Mouse (Mus musculus): ENCODE data around the gene Slc35g1. TPM values are rescaled to one million over a fixed set of nuclear protein-coding genes. Genes with fewer than 3 reads are reported as not detected.

The Slc35g1 gene
- polyA plus RNA-seq, 1 experiment: 2.2 TPM

DNA sequence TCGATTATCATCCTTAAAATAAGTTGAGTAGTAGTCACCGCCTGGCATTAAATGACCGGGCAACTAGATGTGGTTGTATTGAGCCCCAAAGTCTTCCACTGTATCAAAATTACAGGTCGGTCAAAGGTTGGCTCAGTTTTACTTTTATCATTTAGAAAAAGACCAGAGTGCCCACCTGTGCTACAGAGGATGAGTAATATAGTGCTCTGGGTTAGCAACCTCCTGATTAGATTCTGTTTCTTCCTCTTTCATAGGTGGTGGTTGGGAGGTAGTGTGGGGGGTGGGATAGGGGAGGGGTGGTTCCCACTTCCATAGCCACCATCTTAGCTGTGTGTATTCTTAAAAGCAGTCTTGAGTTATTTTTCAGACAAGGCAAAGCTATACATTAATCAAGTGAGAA, 7.9 kb upstream of the Slc35g1 start:
- WGBS: 87% methylated on average over 4 of the region's 4 CpGs
- no peak overlapping the region for H3K4me3 ChIP-seq (ENCODE audit: extremely low read depth, insufficient read depth, insufficient read length)
- DNase-seq (ENCODE audit: low read depth in 1 of 2, low spot score in 2 of 2): no peak
- peaks cover 2% of the 10 kb centered on the region; the same call in 1 of the 2 replicates for H3K4me1 ChIP-seq (ENCODE audit: control insufficient read depth, insufficient read depth, insufficient read length)
- no peaks in the 10 kb centered on the region for H3K27me3 ChIP-seq (ENCODE audit: control insufficient read depth, insufficient read depth, low read length)
- no peaks in the 10 kb centered on the region for H3K36me3 ChIP-seq (ENCODE audit: control insufficient read depth, insufficient read depth, low read length)
- H3K27ac ChIP-seq (ENCODE audit: insufficient read depth, low read length): no peak overlapping the region
- no peak for TF ChIP-seq POLR2A (IDR thresholded peaks at IDR 0.05; ENCODE audit: low read depth, low read length)
- TF ChIP-seq CTCF (IDR thresholded peaks at IDR 0.05; ENCODE audit: extremely low read depth, insufficient read depth, insufficient read length, insufficient replicate concordance): no peak

DNA sequence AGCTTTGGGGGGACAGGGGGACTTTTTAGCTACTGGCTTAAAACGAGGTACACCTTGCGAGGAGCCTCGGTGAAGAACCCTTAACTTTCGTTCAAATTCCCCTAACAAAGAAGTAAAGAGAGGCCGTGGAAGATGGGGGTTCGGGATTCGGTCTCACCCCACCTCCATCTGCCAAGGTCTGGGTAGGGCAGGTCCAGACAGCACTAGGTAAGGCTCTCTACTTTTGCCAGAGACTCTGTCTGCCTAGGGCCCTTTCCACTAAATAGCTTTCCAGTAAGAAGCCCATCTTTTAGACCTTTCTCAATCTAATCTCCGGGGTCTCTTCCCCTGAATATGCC, 822 bp downstream of the Slc35g1 start:
- H3K4me3 ChIP-seq (ENCODE audit: extremely low read depth, insufficient read depth, insufficient read length): peak overlapping the region; percentile 79; the same call in 1 of the 2 replicates
- WGBS: 59% methylated on average over 8 of the region's 8 CpGs
- no peak for DNase-seq (ENCODE audit: low read depth in 1 of 2, low spot score in 2 of 2)
- H3K4me1 ChIP-seq (ENCODE audit: control insufficient read depth, insufficient read depth, insufficient read length): peaks cover 2% of the 10 kb centered on the region; the same call in 1 of the 2 replicates
- no peak for TF ChIP-seq POLR2A (IDR thresholded peaks at IDR 0.05; ENCODE audit: low read depth, low read length)
- no peak for TF ChIP-seq CTCF (IDR thresholded peaks at IDR 0.05; ENCODE audit: extremely low read depth, insufficient read depth, insufficient read length, insufficient replicate concordance)
- H3K36me3 ChIP-seq (ENCODE audit: control insufficient read depth, insufficient read depth, low read length): no peaks in the 10 kb centered on the region
- H3K27ac ChIP-seq (ENCODE audit: insufficient read depth, low read length): no peak overlapping the region
- no peaks in the 10 kb centered on the region for H3K27me3 ChIP-seq (ENCODE audit: control insufficient read depth, insufficient read depth, low read length)

DNA sequence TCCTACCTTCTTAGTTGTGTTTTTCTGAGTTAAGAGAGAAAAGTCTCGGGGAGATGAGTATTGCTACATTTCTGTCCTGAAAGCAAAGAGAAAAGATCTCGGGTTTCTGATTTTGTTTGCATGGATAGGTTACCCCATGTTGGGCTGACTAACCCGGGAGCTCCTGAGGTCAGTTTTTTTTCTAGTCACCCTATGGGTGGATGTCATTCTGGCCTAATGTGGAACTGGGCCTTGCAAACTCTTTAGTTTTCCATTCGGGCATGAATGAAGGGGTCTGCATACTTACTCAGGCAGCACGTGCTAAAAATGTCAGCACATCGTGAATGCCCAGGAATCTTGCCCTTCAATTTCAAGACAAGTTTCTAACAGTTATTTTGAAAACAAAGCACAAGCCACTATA, 1.2 kb downstream of the Slc35g1 start:
- H3K27ac ChIP-seq (ENCODE audit: insufficient read depth, low read length): no peak overlapping the region
- TF ChIP-seq POLR2A (IDR thresholded peaks at IDR 0.05; ENCODE audit: low read depth, low read length): no peak
- TF ChIP-seq CTCF (IDR thresholded peaks at IDR 0.05; ENCODE audit: extremely low read depth, insufficient read depth, insufficient read length, insufficient replicate concordance): no peak
- H3K27me3 ChIP-seq (ENCODE audit: control insufficient read depth, insufficient read depth, low read length): no peaks in the 10 kb centered on the region
- no peaks in the 10 kb centered on the region for H3K36me3 ChIP-seq (ENCODE audit: control insufficient read depth, insufficient read depth, low read length)
- H3K4me1 ChIP-seq (ENCODE audit: control insufficient read depth, insufficient read depth, insufficient read length): peaks cover 2% of the 10 kb centered on the region; the same call in 1 of the 2 replicates
- WGBS: 67% methylated on average over 6 of the region's 6 CpGs
- no peak for DNase-seq (ENCODE audit: low read depth in 1 of 2, low spot score in 2 of 2)
- no peak overlapping the region for H3K4me3 ChIP-seq (ENCODE audit: extremely low read depth, insufficient read depth, insufficient read length)

DNA sequence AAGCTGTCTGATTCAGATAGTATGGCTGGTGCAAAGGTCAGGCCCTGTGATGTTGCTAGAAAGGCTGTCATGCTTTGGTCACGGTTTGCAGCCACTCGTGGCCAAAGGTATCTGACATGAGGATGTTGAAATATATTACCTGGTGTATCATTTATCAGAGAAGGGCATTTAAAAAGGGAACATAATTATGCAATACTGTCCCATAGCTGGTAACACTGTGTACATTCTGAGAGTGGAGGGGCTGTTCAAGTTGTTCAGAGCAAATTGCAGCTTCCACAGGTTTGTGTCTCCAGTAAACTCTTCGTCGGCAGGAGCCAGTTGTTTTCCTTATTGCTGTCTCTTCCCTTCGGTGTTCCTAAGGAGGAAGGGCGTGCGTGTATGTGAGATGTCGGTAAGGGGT, 3.2 kb downstream of the Slc35g1 start:
- Histone ChIP-seq H3K27ac (ENCODE audit: insufficient read depth, low read length) (no peak overlapping the region), H3K4me1 (ENCODE audit: control insufficient read depth, insufficient read depth, insufficient read length) (peaks cover 2% of the 10 kb centered on the region; the same call in 1 of the 2 replicates), H3K4me3 (ENCODE audit: extremely low read depth, insufficient read depth, insufficient read length) (no peak overlapping the region), H3K36me3 (ENCODE audit: control insufficient read depth, insufficient read depth, low read length) (no peaks in the 10 kb centered on the region), H3K27me3 (ENCODE audit: control insufficient read depth, insufficient read depth, low read length) (no peaks in the 10 kb centered on the region)
- TF ChIP-seq POLR2A (IDR thresholded peaks at IDR 0.05; ENCODE audit: low read depth, low read length) (no peak), CTCF (IDR thresholded peaks at IDR 0.05; ENCODE audit: extremely low read depth, insufficient read depth, insufficient read length, insufficient replicate concordance) (no peak)
- DNase-seq (ENCODE audit: low read depth in 1 of 2, low spot score in 2 of 2): no peak
- WGBS: 91% methylated on average over 8 of the region's 8 CpGs

DNA sequence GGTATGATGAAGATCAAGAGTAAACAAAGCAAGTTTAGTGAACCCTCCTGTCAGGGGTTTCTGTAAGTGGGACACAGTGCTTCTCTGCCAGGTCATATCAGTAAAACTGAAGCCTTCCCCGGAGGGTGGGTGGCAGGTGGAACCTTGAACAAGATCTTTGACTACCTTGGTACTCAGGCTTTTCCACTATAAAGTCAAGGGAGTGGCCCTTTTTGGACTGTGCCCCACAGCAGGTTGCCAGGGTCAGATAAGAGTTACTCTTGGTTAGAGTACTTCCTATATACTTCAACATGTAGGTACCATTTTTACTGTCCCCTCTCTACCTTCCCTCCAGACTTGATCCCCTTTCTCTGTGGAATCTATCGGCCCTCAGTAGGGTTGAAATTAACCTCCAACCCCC, 5.1 kb downstream of the Slc35g1 start:
- TF ChIP-seq POLR2A (IDR thresholded peaks at IDR 0.05; ENCODE audit: low read depth, low read length) (no peak), CTCF (IDR thresholded peaks at IDR 0.05; ENCODE audit: extremely low read depth, insufficient read depth, insufficient read length, insufficient replicate concordance) (no peak)
- H3K4me3 ChIP-seq (ENCODE audit: extremely low read depth, insufficient read depth, insufficient read length): no peak overlapping the region
- no peak for DNase-seq (ENCODE audit: low read depth in 1 of 2, low spot score in 2 of 2)
- H3K36me3 ChIP-seq (ENCODE audit: control insufficient read depth, insufficient read depth, low read length): no peaks in the 10 kb centered on the region
- 70% methylated on average over 2 of the region's 2 CpGs for WGBS
- H3K27me3 ChIP-seq (ENCODE audit: control insufficient read depth, insufficient read depth, low read length): no peaks in the 10 kb centered on the region
- peak overlapping the region; percentile 1; the same call in 1 of the 2 replicates for H3K27ac ChIP-seq (ENCODE audit: insufficient read depth, low read length)
- H3K4me1 ChIP-seq (ENCODE audit: control insufficient read depth, insufficient read depth, insufficient read length): no peaks in the 10 kb centered on the region; the same call in 1 of the 2 replicates

DNA sequence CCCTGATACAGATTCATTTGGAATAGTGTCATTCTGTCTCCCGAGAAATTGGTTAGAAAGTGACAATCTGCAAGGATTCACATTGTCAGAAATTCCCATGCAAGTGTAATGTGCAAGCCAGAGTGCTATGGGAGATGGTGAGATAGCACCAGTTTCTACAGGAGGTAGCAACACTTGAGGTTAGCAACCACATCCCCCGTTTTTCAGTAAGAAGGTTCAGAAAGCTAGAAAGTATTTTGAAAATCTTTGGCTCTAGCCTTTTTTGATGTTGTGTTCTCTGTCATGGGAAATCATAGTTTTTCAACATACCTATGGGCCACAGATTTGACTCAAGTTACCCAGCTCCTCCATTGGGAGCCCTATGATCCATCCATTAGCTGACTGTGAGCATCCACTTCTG, 5.6 kb downstream of the Slc35g1 start:
- DNase-seq (ENCODE audit: low read depth in 1 of 2, low spot score in 2 of 2): no peak
- Histone ChIP-seq H3K4me3 (ENCODE audit: extremely low read depth, insufficient read depth, insufficient read length) (no peak overlapping the region), H3K36me3 (ENCODE audit: control insufficient read depth, insufficient read depth, low read length) (no peaks in the 10 kb centered on the region), H3K4me1 (ENCODE audit: control insufficient read depth, insufficient read depth, insufficient read length) (no peaks in the 10 kb centered on the region; the same call in 1 of the 2 replicates), H3K27me3 (ENCODE audit: control insufficient read depth, insufficient read depth, low read length) (no peaks in the 10 kb centered on the region), H3K27ac (ENCODE audit: insufficient read depth, low read length) (no peak overlapping the region; the same call in none of the 2 replicates)
- TF ChIP-seq POLR2A (IDR thresholded peaks at IDR 0.05; ENCODE audit: low read depth, low read length) (no peak), CTCF (IDR thresholded peaks at IDR 0.05; ENCODE audit: extremely low read depth, insufficient read depth, insufficient read length, insufficient replicate concordance) (no peak)
- 73% methylated on average over 2 of the region's 2 CpGs for WGBS

DNA sequence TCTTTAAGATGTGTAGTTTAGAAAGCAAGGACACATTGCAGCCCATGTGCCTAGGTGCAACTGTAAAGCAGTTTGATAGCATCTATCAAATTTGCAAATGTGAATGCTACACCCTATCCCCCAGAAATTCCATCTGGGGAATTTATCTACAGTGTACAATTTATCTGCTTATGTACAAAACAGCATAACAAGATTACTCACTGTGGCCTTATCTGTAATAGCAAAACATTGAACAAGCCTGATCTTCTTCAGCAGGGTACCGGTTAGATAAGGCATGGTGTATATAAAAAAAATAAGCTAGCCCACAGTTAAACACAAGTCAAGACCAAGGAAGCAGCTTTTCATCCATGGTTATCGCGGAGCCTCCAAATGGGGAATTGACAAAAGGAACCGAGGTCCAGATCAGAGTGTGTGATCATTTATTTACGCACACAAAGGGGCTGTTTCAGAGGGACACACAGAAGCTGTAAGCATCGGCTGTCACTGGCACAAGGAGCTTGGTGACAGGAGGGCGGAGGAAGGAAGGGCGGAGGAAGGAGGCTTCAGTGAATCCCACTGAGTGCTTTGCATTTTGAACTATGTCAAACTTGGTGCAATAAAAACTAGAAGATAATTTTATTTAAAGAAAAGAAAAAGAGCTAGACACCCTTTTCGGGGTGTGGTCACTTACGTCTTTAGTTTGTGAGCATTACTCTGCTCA, 14.7 kb downstream of the Slc35g1 start:
- H3K36me3 ChIP-seq (ENCODE audit: control insufficient read depth, insufficient read depth, low read length): no peaks in the 10 kb centered on the region
- no peak overlapping the region for H3K4me3 ChIP-seq (ENCODE audit: extremely low read depth, insufficient read depth, insufficient read length)
- TF ChIP-seq CTCF (IDR thresholded peaks at IDR 0.05; ENCODE audit: extremely low read depth, insufficient read depth, insufficient read length, insufficient replicate concordance) (no peak), POLR2A (IDR thresholded peaks at IDR 0.05; ENCODE audit: low read depth, low read length) (no peak)
- 90% methylated on average over 10 of the region's 10 CpGs for WGBS
- no peak for DNase-seq (ENCODE audit: low read depth in 1 of 2, low spot score in 2 of 2)
- H3K27ac ChIP-seq (ENCODE audit: insufficient read depth, low read length): no peak overlapping the region
- no peaks in the 10 kb centered on the region for H3K27me3 ChIP-seq (ENCODE audit: control insufficient read depth, insufficient read depth, low read length)
- no peaks in the 10 kb centered on the region for H3K4me1 ChIP-seq (ENCODE audit: control insufficient read depth, insufficient read depth, insufficient read length)
